Mouse (Mus musculus) ES-Bruce4 (cell line): ENCODE results near the gene Nap1l4. TPM values are rescaled to one million over a fixed set of nuclear protein-coding genes. Genes with fewer than 3 reads are reported as not detected.
A peak's percentile ranks its signal among the peaks of the same experiment; 100 is the strongest.

Experiments
- H3K27ac ChIP-seq: 2 replicates; pipeline ENCODE4 v1.5.1; 2012; ENCODE audit warnings: low read length, inconsistent platforms; ENCODE audit not compliant: insufficient read depth
- H3K27me3 ChIP-seq: 2 replicates; pipeline ENCODE4 v1.6.1; 2012; ENCODE audit warnings: mild to moderate bottlenecking, low read length, inconsistent platforms; ENCODE audit not compliant: control insufficient read depth, poor library complexity, insufficient read depth, severe bottlenecking
- H3K36me3 ChIP-seq: 2 replicates; pipeline ENCODE4 v1.6.1; 2012; ENCODE audit warnings: inconsistent platforms, mild to moderate bottlenecking, low read length, moderate library complexity; ENCODE audit not compliant: control insufficient read depth, poor library complexity, insufficient read depth, severe bottlenecking
- H3K4me1 ChIP-seq: one replicate; pipeline ENCODE4 v1.8.1; 2011; ENCODE audit warnings: low read length; ENCODE audit not compliant: control insufficient read depth, insufficient read depth
- H3K4me3 ChIP-seq: 2 replicates; pipeline ENCODE4 v1.5.1; 2011; ENCODE audit warnings: low read depth, mild to moderate bottlenecking, low read length
- H3K9ac ChIP-seq: 2 replicates; pipeline ENCODE4 v1.6.1; 2012; ENCODE audit warnings: low read depth, mild to moderate bottlenecking, inconsistent platforms; ENCODE audit not compliant: poor library complexity, severe bottlenecking
- H3K9me3 ChIP-seq: replicated peaks from 2 replicates; pipeline ENCODE4 v1.6.1; 2012; ENCODE audit warnings: mild to moderate bottlenecking, low read length, inconsistent platforms; ENCODE audit not compliant: control insufficient read depth, poor library complexity, insufficient read depth, severe bottlenecking
- CTCF ChIP-seq: IDR thresholded peaks from one replicate; pipeline ENCODE4 v1.8.1; 2011; ENCODE audit warnings: low read depth, low read length
- EP300 ChIP-seq: IDR thresholded peaks from 2 replicates; pipeline ENCODE4 v1.6.1; 2011; ENCODE audit warnings: low read depth, low read length; ENCODE audit not compliant: insufficient read depth
- POLR2A ChIP-seq: IDR thresholded peaks from one replicate; pipeline ENCODE4 v1.8.1; 2011; ENCODE audit warnings: low read length; ENCODE audit not compliant: insufficient read depth
- polyA plus RNA-seq: library from polyadenylated mRNA; stranded (reverse); fragments of >200 nt; gene quantifications from 2 replicates; pipeline ENCODE4 v1.2.4, GENCODE M21; 2011; ENCODE audit warnings: low read depth; ENCODE audit not compliant: missing spikeins, insufficient read depth, insufficient read length

The Nap1l4 gene
- polyA plus RNA-seq, 1 experiment, result 208 TPM

GRCm38 (mm10) chr7:143505411-143505810 is 43.5 kb downstream of the Nap1l4 start:
- TF ChIP-seq POLR2A (no peak), CTCF (no peak), EP300 (no peak)
- Histone ChIP-seq H3K9me3 (no peaks in the 10 kb centered on the region), H3K27me3 (no peaks in the 10 kb centered on the region)

GRCm38 (mm10) chr7:143503926-143504325 is 45.0 kb downstream of the Nap1l4 start:
- peak overlapping the region; percentile 62 for H3K27ac ChIP-seq
- TF ChIP-seq CTCF (no peak), POLR2A (no peak), EP300 (no peak)
- no peaks in the 10 kb centered on the region for H3K27me3 ChIP-seq
- H3K4me3 ChIP-seq, result no peak overlapping the region
- peak overlapping the region; percentile 38 for H3K9ac ChIP-seq
- H3K4me1 ChIP-seq, result peaks cover 3% of the 10 kb centered on the region
- H3K36me3 ChIP-seq, result no peaks in the 10 kb centered on the region
- no peaks in the 10 kb centered on the region for H3K9me3 ChIP-seq

More at GRCm38 (mm10) chr7:143505411-143505810, 43.5 kb downstream of the Nap1l4 start:
- Histone ChIP-seq H3K4me3 (no peak overlapping the region), H3K4me1 (peaks cover 3% of the 10 kb centered on the region), H3K27ac (no peak overlapping the region), H3K9ac (no peak overlapping the region), H3K36me3 (no peaks in the 10 kb centered on the region)

DNA sequence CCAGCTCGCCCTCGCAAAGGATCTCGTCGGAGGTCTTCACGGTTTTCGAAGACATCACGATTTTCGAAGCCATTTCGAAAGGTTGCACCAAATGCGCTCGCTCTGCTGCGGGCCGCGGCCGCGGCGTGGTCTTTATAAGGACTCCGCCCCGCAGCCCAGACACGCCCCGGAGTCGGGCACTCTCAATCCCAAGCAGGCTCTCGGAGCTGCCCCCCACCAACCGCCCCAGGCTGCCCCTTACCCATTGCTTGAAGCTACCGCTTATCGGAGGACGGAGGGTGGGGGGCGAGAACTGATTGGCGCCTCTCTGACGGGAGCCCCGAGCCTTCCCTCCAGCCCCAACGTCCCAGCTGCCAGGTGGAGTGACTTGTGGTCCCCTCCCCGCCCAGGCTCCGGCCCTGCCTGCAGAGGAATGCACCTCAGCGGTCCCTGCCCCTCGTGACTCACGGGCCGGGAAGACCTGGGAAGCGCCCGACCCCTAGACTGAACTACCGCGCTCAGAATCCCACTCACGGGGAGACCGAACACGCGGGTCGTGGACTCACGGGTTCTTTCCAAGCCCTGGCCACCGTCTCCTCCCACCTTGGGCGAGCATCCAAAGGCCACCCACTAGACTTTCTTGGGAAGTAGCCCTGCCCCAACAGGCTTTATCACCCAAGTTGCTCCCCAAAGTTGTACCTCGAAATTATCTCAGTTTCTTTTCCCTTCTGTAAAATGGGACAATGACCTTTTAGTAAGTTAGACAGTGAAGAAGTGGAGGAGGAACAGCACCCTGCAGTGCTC is 46.3 kb downstream of the Nap1l4 start, which contains the start of gene Phlda2:
Gene Phlda2 (minus strand): TSS at position 733 of the 783 bp plus-strand sequence.
- TF ChIP-seq EP300 (peak; percentile 49; the same call in 1 of the 2 replicates), CTCF (no peak)
- H3K27ac ChIP-seq, result peak within 1 kb of the TSS; percentile 62
- no peaks in the 10 kb centered on the region for H3K27me3 ChIP-seq

DNA sequence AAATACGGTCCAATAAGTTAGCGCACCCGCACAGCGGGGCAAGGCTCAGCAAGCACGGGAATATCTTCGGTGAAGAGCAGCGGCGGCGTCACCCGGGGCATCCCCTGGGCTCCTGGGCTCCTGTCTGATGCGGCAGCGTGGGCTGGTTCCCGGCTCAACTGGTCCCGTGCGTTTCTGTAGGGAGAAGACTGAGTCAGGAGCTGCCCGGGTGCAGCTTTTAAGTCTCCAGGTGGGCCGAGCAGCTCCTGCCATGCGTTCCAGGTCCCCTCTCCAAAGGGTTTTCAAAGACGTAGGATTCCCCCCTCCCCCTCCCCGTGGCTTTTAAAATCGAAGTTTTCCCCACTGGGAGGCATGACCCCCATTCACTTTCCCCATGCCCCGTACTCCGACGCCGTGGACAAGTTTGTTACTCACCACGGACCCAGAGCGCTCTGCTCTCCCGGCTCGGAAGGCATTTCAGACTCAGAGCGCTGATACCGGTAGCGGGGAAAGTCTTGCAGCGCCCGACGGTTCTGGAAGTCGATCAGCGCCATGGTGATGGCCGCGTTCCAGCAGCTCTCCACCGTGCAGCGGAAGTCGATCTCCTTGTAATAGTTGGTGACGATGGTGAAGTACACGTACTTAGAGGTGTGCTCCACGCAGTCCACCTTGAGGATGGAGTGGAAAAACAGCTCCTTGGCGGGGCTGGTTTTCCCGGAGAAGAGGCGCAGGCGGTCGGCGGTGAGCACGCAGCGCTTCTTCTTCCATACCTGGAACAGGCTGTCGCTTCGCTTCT is 47.1 kb downstream of the Nap1l4 start:
- peak overlapping the region; percentile 74 for H3K4me3 ChIP-seq
- peak overlapping the region; percentile 38 for H3K9ac ChIP-seq
- H3K27ac ChIP-seq, result no peak overlapping the region
- no peaks in the 10 kb centered on the region for H3K9me3 ChIP-seq
- H3K36me3 ChIP-seq, result no peaks in the 10 kb centered on the region
- TF ChIP-seq POLR2A, result no peak
- H3K4me1 ChIP-seq, result peaks cover 6% of the 10 kb centered on the region
- no peaks in the 10 kb centered on the region for H3K27me3 ChIP-seq

More for the DNA sequence above, 46.3 kb downstream of the Nap1l4 start, which contains the start of gene Phlda2:
- H3K9me3 ChIP-seq, result no peaks in the 10 kb centered on the region
- H3K4me1 ChIP-seq, result peaks cover 6% of the 10 kb centered on the region
- peak within 1 kb of the TSS; percentile 38 for H3K9ac ChIP-seq
- no peaks in the 10 kb centered on the region for H3K36me3 ChIP-seq
- H3K4me3 ChIP-seq, result peak within 1 kb of the TSS; percentile 74

DNA sequence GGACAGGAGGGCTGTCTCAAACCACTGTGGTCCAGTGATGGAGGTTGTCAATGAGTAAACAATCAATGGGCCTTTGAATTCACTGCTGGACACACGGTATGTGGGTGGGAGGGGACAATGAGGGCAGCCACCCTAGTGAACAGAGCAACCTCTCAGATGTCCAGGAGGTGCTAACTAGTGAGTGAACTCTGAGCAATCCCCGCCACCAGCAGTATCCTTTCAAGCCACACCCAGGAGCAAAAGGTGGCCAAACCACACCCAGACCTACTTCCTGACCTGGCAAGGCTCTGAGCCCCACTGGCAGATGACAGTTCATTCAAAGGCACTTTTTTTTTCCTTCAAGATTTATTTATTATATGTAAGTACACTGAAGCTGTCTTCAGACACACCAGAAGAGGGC is 48.0 kb downstream of the Nap1l4 start:
- Histone ChIP-seq H3K4me1 (peaks cover 3% of the 10 kb centered on the region), H3K4me3 (no peak overlapping the region), H3K36me3 (no peaks in the 10 kb centered on the region), H3K9ac (no peak overlapping the region), H3K9me3 (no peaks in the 10 kb centered on the region), H3K27me3 (no peaks in the 10 kb centered on the region), H3K27ac (no peak overlapping the region)
- TF ChIP-seq CTCF (no peak), EP300 (no peak), POLR2A (no peak)

GRCm38 (mm10) chr7:143498584-143498983 is 50.3 kb downstream of the Nap1l4 start:
- TF ChIP-seq EP300 (no peak), CTCF (no peak), POLR2A (no peak)
- Histone ChIP-seq H3K4me1 (peaks cover 3% of the 10 kb centered on the region), H3K27ac (no peak overlapping the region), H3K9ac (no peak overlapping the region), H3K27me3 (no peaks in the 10 kb centered on the region), H3K36me3 (no peaks in the 10 kb centered on the region), H3K4me3 (no peak overlapping the region), H3K9me3 (no peaks in the 10 kb centered on the region)
